Mouse (Mus musculus) ES-E14 (cell line): ENCODE data around the gene Xpr1.

Experiments used
- CHD2 ChIP-seq: IDR thresholded peaks from 2 replicates; pipeline ENCODE4 v1.6.1; 2014; ENCODE audit warnings: mild to moderate bottlenecking, low read depth, low read length, inconsistent platforms
- HCFC1 ChIP-seq: IDR thresholded peaks from 2 replicates; pipeline ENCODE4 v1.6.1; 2012; ENCODE audit warnings: low read length, inconsistent platforms, borderline replicate concordance; ENCODE audit not compliant: insufficient read depth
- ZC3H11A ChIP-seq: IDR thresholded peaks from 2 replicates; pipeline ENCODE4 v1.6.1; 2012; ENCODE audit warnings: low read depth, mild to moderate bottlenecking, inconsistent platforms, low read length, borderline replicate concordance
- ZNF384 ChIP-seq: IDR thresholded peaks from 2 replicates; pipeline ENCODE4 v1.6.1; 2012; ENCODE audit warnings: low read depth, low read length, inconsistent platforms

DNA sequence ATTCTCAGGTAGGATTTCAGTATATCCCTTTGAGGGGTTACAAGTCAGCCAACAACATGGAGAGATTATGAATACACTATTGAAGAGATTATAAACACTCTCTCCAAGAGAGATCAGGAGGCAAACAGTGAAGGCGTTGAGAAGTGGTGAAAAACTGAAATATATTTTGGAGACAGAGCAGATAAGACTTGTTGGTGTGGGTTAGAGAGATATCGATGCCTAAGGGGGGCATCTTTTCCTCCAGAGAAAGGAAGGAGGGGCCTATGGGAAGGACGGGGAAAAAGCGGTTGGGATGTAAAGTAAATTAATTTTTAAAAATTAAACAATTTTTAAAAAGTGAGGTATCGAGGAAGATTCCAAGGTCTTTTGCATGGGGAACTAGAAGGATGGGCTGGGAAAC lies 8.1 kb upstream of the Xpr1 start:
- TF ChIP-seq ZC3H11A (no peak), CHD2 (no peak), HCFC1 (no peak), ZNF384 (no peak)
